Mouse (Mus musculus) heart, adult 2 months (tissue): Measurements from ENCODE around the gene Tmem179.

ENCODE experiments used
- CTCF ChIP-seq: fragments of 200-600 bp; IDR thresholded peaks from 2 replicates; pipeline ENCODE4 v1.8.1; 2022; ENCODE audit warnings: antibody characterized with exemption, mild to moderate bottlenecking, moderate library complexity
- EP300 ChIP-seq: fragments of 200-500 bp; IDR thresholded peaks from 2 replicates; pipeline ENCODE4 v1.6.1; 2011; ENCODE audit warnings: low read depth, low read length, control low read depth; ENCODE audit not compliant: insufficient read depth
- POLR2A ChIP-seq: fragments of 200-500 bp; IDR thresholded peaks from 2 replicates; pipeline ENCODE4 v1.6.1; 2011; ENCODE audit warnings: mild to moderate bottlenecking, low read depth, low read length, control low read depth; ENCODE audit not compliant: insufficient read depth

DNA sequence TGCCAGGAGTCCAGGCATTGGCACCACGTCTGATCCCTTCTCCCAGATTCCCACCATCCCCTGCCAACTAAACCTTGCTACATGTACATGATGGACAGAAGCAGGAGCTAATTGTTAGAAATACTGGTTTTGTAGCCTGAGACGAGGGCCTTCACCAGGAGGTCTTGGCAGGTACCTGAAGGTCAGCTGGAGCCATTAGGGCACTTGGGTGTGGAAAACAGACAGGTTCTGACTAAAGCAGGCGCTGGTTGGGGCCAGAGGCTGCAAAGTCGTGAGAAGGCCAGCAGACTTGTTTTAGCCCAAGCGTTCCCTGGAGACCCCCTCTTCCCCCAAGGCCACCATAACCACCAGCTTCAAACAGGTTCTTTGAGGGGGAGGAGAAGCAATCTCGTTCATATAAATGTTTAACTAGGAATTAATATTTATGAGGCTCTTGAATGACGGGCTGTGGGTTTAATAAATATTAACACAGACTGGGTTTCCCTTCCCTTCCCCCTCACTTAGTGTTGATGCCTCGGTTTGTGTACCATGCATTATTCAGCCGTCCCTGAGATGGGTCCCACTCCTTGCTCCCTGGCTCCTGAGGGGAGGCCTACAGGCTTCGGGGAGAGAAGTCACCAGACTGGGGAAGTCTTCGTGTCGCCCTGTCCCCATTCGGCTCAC, 25.8 kb upstream of the Tmem179 start:
- TF ChIP-seq CTCF (no peak), POLR2A (no peak), EP300 (no peak)
